Mouse (Mus musculus): ENCODE data around the gene Ccdc170. TPM values are rescaled to one million over a fixed set of nuclear protein-coding genes. Genes with fewer than 3 reads are reported as not detected.

Gene Ccdc170
- total RNA-seq, 2 experiments from 2014 or later = 0.33 to 0.43 TPM

- DNase-seq = no peak
Observed at GRCm38 (mm10) chr10:4522116-4522515, 39.8 kb downstream of the Ccdc170 start.

- no peak for DNase-seq
Observed at GRCm38 (mm10) chr10:4523078-4523477, 40.8 kb downstream of the Ccdc170 start.

DNA sequence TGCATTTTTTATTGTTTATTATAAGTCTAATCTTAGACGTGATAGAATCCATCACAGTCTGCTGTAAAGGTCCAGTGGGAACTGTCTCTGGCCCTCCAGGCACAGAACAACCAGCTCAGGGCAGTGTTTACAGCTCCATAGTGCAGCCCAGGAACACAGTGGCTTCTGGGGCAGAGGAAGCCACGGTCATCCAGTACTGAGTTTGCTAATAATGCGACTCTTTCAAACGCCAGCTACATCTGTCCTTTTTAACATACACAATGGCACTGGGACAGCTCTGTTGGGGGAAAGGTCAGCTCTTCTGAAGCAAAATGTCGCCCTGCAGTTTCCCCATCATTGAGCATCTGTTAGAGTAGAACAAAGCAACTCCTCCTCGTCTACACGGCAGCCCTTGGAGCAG, 45.7 kb downstream of the Ccdc170 start:
- DNase-seq = no peak

GRCm38 (mm10) chr10:4530638-4531235, 48.4 kb downstream of the Ccdc170 start:
- DNase-seq = no peak

DNA sequence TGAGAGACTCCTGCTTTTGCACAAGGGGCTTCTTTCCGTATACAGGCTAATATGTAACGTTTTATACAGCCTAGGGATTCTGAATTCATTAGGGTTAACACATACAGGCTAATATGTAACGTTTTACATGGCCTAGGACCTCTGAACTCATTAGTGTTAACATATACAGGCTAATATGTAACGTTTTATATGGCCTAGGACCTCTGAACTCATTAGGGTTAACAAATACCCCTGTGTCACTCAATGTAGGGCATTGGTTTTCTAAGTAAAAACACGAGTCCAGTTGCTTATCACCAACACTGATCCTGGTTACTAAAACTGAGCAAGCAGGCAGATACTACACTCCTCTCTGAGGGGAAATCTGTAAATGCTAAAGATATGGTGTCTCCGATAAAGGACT, 49.6 kb downstream of the Ccdc170 start:
- no peak for DNase-seq

DNA sequence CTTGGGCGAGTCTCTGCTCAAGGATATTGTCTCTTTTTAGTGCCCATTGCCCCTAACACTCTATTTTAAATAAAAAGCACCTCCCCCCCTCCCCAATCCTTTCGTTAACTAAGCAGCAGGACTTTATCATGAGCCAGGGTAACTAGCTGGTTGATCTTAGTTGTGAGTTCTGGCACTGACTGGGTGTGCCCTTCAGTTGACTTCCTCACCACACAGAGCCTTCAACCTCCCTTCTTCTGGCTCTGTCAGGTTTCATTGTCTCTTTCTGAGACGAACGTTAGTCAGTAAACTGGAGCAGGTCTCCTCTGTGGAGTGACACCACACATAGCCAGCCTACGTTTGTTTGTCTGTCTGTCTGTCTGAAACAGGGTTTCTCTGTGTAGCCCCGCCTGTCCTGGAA, 50.4 kb downstream of the Ccdc170 start:
- no peak for DNase-seq

DNA sequence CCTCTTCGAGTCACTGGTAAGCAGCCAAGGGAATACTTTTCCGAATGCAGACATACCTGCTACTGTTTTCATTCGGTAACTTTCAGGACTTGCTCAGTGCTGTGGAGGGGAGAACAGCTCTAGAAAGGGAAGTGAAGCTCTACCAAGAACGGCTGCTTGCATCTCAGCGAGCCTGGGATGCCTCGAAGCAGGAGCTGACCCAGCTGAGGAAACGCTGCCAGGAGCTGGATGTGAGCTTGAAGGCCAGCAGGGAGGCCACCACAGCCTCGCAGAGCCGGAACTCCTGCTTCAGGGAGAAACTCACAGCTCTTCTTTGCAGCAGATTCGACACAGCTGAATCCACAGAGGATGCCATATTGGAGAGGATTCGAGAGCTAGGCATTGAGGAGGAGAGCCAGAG, 51.6 kb downstream of the Ccdc170 start:
- DNase-seq = peak; percentile 26

- no peak for DNase-seq
Observed at GRCm38 (mm10) chr10:4545550-4545949, 63.2 kb downstream of the Ccdc170 start.

- DNase-seq = no peak
Observed at GRCm38 (mm10) chr10:4553442-4554119, 71.3 kb downstream of the Ccdc170 start.

DNA sequence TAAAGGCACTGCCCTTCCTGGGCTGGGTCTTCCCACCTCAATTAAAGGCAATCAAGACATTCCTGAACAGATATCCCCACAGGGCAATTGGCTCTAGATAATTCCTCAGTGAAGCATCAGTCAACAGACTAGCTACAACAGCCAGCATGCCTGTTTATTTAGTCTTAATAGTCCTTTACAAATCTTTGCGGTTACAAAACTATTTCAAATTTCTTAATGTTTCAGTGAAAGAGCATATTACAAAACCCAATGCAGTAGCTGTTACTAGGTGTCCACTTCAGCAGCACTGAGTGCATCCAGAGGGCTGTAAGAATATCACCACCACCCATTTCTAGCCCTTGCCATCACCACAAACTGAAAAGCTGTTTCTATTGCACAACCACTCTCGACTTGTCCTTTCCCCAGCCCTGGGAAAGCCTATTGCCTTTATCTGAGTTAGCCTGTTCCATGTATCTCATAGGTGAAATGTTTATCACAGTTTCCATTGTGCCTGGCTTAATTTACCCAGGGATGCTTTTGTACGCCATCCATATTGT, 74.6 kb downstream of the Ccdc170 start:
- DNase-seq = no peak

- DNase-seq = no peak
Observed at GRCm38 (mm10) chr10:4559132-4559531, 76.8 kb downstream of the Ccdc170 start.

GRCm38 (mm10) chr10:4565148-4565547, 82.8 kb downstream of the Ccdc170 start:
- DNase-seq = no peak

DNA sequence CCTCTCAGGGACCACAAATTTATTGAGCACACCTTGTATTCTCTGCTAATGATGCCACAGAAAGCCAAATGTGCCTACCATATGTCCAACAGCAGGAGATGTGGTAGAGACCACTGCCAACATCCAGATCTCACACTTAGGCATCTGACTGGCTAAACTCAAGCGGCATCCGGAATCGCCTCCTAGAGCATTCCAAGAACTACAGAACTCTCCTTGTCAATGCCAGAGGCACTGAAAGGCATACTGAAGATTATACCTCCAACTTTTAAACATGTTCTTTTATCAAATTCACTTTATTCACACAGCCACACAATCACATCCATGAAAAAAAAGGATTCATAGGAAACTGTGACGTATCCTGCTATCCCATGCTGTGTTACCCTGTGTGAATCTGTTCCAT, 88.5 kb downstream of the Ccdc170 start:
- no peak for DNase-seq

DNA sequence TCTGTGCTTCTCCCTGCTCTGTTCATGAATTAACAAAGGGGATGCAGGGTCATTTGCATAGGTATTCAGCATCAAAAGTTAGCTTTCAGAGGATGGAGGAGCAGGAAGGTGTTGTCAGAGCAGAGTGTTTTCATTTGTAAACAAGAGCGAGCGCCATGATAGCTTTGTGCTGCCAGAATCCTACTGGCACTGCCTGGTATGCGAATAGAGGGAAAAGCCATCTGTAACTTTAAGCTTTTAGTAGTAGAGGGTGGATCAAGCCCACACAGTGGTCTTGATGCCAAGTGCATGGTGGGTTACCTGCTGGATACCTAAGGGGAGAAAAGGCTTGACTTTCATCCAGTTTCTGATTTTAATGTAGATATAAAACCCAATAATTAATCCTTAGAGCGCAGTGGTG, 89.0 kb downstream of the Ccdc170 start:
- DNase-seq = no peak

- no peak for DNase-seq
Observed at GRCm38 (mm10) chr10:4581905-4582304, 99.6 kb downstream of the Ccdc170 start.

DNA sequence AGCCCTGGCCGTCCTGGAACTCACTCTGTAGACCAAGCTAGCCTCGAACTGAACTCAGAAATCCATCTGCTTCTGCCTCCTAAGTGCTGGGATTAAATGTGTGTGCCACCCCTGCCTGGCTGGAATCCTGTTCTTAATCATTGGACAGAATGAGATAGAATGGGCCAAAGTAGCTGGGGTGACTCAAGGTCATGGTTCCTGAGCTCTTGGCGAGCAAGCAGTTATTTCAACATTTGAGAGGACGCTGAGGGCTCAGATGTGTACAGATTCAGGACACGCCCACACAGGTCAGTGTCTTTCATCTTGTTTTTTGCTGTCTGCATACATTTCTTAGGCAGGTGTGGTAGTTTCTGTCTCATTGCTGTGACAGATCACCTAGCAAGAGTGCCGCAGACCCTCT, 104.4 kb downstream of the Ccdc170 start:
- no peak for DNase-seq

GRCm38 (mm10) chr10:4589576-4589975, 107.3 kb downstream of the Ccdc170 start:
- DNase-seq = no peak

GRCm38 (mm10) chr10:4590956-4591355, 108.7 kb downstream of the Ccdc170 start:
- DNase-seq = no peak

GRCm38 (mm10) chr10:4593828-4594227, 111.5 kb downstream of the Ccdc170 start:
- DNase-seq = no peak

DNA sequence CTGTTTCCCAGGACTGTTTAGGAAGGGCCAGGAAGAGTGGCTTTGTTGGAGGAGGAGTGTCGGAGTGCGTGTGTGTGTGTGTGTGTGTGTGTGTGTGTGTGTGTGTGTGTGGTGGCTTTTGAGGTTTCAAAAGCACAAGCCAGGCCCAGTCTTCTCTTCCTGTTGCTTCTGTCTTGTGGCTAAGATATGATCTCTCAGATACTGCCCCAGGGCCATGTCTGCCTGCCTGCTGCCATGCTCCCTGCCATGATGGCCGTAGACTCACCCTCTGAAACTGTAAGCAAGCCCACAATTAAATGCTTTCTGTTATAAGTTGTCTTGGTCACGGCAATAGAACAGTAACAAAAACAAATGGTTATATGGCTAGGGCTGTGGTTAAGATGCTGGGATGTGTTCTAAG, 114.9 kb downstream of the Ccdc170 start:
- DNase-seq = no peak

DNA sequence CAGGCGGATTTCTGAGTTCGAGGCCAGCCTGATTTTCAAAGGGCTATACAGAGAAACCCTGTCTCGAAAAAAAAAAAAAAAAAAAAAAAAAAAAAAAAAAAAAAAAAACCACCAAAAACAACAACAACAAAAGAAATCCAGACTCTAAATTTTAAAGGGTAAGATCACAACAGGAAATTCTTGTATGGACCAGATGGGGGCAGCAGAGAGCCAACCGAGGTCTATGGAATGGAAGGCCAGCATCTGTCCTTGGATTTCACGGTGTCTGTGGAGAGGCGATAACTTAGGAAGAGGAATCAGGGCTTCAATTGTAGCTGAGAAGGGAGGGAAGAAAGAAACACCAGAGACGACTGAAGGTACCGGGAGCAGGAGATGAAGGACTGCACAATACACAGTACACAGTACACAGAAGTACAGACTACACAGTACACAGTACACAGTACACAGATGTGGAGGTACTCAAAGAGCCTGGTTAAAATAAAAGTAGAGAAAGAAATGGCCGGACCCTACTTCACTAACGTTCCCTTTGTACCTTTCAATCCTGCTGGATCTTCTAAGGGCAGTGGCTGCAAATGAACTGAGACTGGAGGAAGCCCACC, 116.0 kb downstream of the Ccdc170 start:
- peak; percentile 70 for DNase-seq

- DNase-seq = no peak
Observed at GRCm38 (mm10) chr10:4598916-4599315, 116.6 kb downstream of the Ccdc170 start.

GRCm38 (mm10) chr10:4599591-4599990, 117.3 kb downstream of the Ccdc170 start:
- DNase-seq = no peak
